Mouse (Mus musculus): ENCODE measurements around the gene Dnm3. TPM values are rescaled to one million over a fixed set of nuclear protein-coding genes. Genes with fewer than 3 reads are reported as not detected.

Dnm3 gene
- polyA plus RNA-seq, 1 experiment from 2014 or later: 21.1 TPM

DNA sequence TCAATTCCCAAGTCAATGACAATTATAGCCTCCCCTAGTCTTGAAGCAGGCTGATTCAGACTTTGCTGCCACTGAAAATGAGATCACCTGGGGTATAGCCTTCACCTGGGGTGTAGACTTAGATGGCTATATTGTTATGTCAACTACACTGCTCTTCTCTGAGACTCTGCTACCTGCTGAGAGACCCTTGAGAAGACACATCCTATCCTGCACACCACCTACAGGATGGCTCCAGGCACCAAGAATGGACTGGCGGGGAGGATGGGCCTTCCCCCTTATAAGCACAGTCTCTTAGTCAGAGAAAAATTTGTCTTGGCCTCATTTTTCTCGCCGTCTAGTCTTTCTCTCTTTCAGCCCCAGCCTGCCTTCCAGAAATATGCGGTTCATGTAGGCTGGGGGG is 123.1 kb downstream of the Dnm3 start:
- H3K4me2 ChIP-seq (replicated peaks): no peak overlapping the region
- 83% methylated on average over 4 of the region's 4 CpGs for WGBS

DNA sequence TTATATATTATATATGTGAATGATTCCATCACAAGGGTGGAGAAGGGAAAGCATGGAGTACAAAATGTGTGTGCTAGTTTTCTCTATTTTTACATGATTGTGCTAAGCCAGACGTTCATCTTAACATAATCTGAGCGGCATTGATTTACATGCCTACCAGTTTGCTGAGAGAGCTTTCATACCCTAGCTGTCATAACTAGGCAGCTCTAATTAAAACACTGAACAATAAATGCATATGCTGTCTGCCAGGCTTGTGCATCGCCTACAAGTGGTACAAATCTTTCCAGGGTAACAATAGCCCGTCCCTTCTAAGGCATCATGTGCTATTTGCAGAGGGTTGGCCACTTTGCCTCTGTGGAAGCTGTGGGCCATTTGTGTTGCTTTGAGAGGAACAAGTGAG is 124.0 kb downstream of the Dnm3 start:
- no peak overlapping the region for H3K9ac ChIP-seq
- H3K36me3 ChIP-seq: no peaks in the 10 kb centered on the region
- H3K9me3 ChIP-seq: no peaks in the 10 kb centered on the region
- WGBS: 86% methylated on average over 4 of the region's 4 CpGs
- no peak overlapping the region for H3K4me2 ChIP-seq (replicated peaks)
- H3K27me3 ChIP-seq: no peaks in the 10 kb centered on the region
- no peak for ATAC-seq (ENCODE audit: insufficient number of reproducible peaks, insufficient read depth, low FRiP score, low TSS enrichment)
- H3K4me1 ChIP-seq: no peaks in the 10 kb centered on the region
- H3K27ac ChIP-seq: no peak overlapping the region
- no peak overlapping the region for H3K4me3 ChIP-seq

More for the DNA sequence above, 123.1 kb downstream of the Dnm3 start:
- ATAC-seq (ENCODE audit: insufficient number of reproducible peaks, insufficient read depth, low FRiP score, low TSS enrichment): no peak
- Histone ChIP-seq H3K27me3 (no peaks in the 10 kb centered on the region), H3K36me3 (no peaks in the 10 kb centered on the region), H3K4me1 (peaks cover 5% of the 10 kb centered on the region), H3K4me3 (no peak overlapping the region), H3K27ac (no peak overlapping the region), H3K9ac (no peak overlapping the region), H3K9me3 (no peaks in the 10 kb centered on the region)

DNA sequence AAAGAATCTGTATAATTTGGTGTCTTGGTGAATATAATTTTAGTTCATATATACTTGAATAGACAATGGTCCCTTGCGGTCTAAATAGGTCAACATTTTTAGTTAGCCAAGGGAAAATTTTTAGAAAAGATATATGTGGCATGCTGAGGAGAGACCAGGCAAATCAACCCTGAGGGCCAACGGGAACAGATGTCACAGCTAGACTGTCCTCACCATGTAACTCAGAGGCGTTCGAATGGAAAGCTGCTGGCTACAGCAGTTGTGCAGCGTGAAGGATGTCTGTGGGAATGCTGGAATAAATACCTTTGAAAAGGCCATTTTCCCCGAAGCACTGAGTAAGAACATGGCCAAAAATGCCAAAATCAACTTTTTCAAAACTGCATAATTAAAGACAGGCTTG is 128.5 kb downstream of the Dnm3 start:
- WGBS: 62% methylated on average over 6 of the region's 6 CpGs
- no peak overlapping the region for H3K4me3 ChIP-seq
- no peak overlapping the region for H3K27ac ChIP-seq
- H3K4me2 ChIP-seq (replicated peaks): no peak overlapping the region
- H3K9ac ChIP-seq: no peak overlapping the region
- ATAC-seq (ENCODE audit: insufficient number of reproducible peaks, insufficient read depth, low FRiP score, low TSS enrichment): no peak
- no peaks in the 10 kb centered on the region for H3K4me1 ChIP-seq
- H3K36me3 ChIP-seq: no peaks in the 10 kb centered on the region
- H3K27me3 ChIP-seq: no peaks in the 10 kb centered on the region
- H3K9me3 ChIP-seq: no peaks in the 10 kb centered on the region

DNA sequence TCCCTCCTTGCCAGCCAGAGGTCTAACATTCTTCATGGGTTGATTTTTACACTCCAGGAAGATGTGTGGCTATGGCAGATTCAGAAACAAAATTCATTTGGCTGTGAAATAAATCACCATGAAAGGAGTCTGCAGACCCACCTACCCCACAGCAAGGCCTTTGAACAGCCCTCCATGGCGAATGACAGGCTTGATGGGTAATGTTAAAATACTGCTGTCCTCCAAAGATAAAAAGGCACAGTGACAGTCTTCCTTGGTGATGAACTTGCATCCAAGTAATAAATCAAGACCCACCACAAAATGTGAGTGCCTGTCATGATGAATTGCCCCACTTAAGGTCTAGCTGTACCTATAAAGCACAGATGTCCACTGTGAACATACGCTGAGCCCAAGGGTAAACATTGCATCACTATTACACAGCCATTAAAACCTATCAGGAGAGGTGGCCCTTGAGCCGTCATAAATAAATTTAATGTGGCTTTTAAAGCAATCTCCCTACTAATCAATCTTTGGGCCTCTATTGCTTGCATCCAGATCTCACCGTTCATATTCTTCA is 131.3 kb downstream of the Dnm3 start:
- Histone ChIP-seq H3K4me2 (replicated peaks) (no peak overlapping the region), H3K9me3 (no peaks in the 10 kb centered on the region), H3K4me1 (no peaks in the 10 kb centered on the region), H3K36me3 (no peaks in the 10 kb centered on the region), H3K4me3 (no peak overlapping the region), H3K27me3 (no peaks in the 10 kb centered on the region), H3K27ac (no peak overlapping the region), H3K9ac (no peak overlapping the region)
- no peak for ATAC-seq (ENCODE audit: insufficient number of reproducible peaks, insufficient read depth, low FRiP score, low TSS enrichment)
- 87% methylated on average over 4 of the region's 4 CpGs for WGBS

DNA sequence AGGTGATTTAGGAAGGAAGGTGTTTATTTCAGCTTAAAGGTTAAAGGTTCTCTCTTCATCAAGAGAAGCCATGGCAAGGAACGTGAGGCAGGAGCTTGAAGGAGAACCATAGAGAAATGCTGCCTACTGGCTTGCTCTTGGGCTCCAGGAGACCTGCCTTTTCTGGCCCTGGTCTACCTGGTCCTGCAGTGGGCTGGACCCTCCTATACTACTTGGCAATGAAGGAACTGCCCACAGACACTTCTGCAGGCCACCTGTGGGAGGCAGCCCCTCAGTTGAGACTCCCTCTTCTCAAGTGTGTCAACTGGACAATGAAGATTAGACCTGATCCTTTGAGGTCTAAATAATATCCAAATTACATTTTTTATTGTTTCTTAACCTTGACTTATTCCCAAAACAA is 140.7 kb downstream of the Dnm3 start:
- WGBS: 91% methylated on average over 1 of the region's 1 CpGs
- Histone ChIP-seq H3K27ac (no peak overlapping the region), H3K9me3 (no peaks in the 10 kb centered on the region), H3K9ac (no peak overlapping the region), H3K36me3 (no peaks in the 10 kb centered on the region), H3K27me3 (no peaks in the 10 kb centered on the region), H3K4me1 (peaks cover 5% of the 10 kb centered on the region; the same call in 1 of the 2 replicates), H3K4me2 (replicated peaks) (no peak overlapping the region), H3K4me3 (no peak overlapping the region)
- no peak for ATAC-seq (ENCODE audit: insufficient number of reproducible peaks, insufficient read depth, low FRiP score, low TSS enrichment)

DNA sequence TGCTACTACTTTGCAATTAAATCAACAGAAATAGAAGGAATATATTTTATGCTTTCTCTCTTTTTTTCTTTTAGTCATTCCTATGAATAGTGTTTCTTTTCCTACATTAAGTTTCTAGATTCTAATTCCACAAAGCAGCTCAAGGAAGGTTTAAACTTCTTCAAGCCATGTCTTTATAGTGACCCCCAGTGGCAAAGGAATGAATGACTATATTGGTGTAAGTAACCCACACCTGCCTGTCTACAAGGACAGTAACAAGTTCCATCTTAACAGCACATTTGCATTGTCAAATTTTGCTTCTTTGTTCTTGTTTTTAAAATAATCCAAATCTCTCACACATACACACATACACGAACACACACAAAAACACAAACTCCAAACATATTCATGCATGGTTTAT is 141.2 kb downstream of the Dnm3 start:
- H3K9ac ChIP-seq: no peak overlapping the region
- H3K36me3 ChIP-seq: no peaks in the 10 kb centered on the region
- H3K4me3 ChIP-seq: no peak overlapping the region
- ATAC-seq (ENCODE audit: insufficient number of reproducible peaks, insufficient read depth, low FRiP score, low TSS enrichment): no peak
- no peak overlapping the region for H3K4me2 ChIP-seq (replicated peaks)
- no peaks in the 10 kb centered on the region for H3K27me3 ChIP-seq
- 27% methylated on average over 1 of the region's 1 CpGs for WGBS
- H3K9me3 ChIP-seq: no peaks in the 10 kb centered on the region
- no peak overlapping the region; the same call in 1 of the 2 replicates for H3K27ac ChIP-seq
- H3K4me1 ChIP-seq: peaks cover 5% of the 10 kb centered on the region; the same call in 1 of the 2 replicates

DNA sequence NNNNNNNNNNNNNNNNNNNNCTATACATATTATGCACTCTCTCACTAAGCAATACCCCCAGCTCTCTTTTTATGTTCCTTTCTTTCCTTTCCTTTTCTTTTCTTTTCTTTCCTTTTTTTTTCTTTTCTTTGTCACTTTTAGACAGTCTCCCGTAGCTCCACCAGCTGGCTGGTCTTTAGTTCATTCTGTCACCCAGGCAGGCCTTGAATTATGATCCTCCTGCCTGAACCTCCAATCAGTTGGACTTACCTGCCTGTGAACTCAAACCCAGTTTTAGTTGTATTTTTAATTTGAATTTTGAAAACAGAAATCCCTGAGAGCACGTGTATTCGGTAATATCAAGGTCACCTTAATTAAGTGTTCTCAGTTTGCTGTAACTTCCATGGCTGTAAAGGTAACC is 141.6 kb downstream of the Dnm3 start:
- no peak overlapping the region for H3K4me3 ChIP-seq
- H3K4me2 ChIP-seq (replicated peaks): no peak overlapping the region
- H3K4me1 ChIP-seq: peaks cover 5% of the 10 kb centered on the region; the same call in 1 of the 2 replicates
- no peak overlapping the region for H3K9ac ChIP-seq
- 43% methylated on average over 3 of the region's 3 CpGs for WGBS
- ATAC-seq (ENCODE audit: insufficient number of reproducible peaks, insufficient read depth, low FRiP score, low TSS enrichment): no peak
- H3K36me3 ChIP-seq: no peaks in the 10 kb centered on the region
- H3K27ac ChIP-seq: peak overlapping the region; percentile 80
- H3K9me3 ChIP-seq: no peaks in the 10 kb centered on the region
- H3K27me3 ChIP-seq: no peaks in the 10 kb centered on the region

DNA sequence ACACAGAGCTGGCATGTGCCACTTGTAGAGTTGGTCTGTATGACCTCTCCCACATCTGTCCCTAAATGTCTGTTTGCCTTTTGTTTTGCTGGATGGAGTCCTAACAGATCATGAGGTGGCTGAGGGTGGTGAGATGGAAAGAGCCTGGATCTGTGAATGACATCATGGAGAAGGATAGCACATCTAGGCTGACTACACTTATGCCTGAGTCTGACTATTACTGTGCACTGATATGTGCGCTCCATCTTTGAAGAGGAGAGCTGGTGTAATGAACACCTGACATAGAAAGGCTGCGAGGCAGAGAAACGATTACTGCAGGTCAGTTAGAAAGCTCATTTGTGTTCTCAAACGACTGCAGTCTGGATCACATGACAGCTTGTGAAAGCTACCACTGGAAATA is 149.2 kb downstream of the Dnm3 start:
- Histone ChIP-seq H3K4me2 (replicated peaks) (no peak overlapping the region), H3K9me3 (no peaks in the 10 kb centered on the region), H3K4me1 (0 out of 2 replicates have a peak, but pooled peaks cover 5% of the 10 kb centered on the region), H3K9ac (no peak overlapping the region), H3K4me3 (no peak overlapping the region), H3K36me3 (no peaks in the 10 kb centered on the region), H3K27ac (no peak overlapping the region), H3K27me3 (no peaks in the 10 kb centered on the region)
- 58% methylated on average over 4 of the region's 4 CpGs for WGBS
- ATAC-seq (ENCODE audit: insufficient number of reproducible peaks, insufficient read depth, low FRiP score, low TSS enrichment): no peak

DNA sequence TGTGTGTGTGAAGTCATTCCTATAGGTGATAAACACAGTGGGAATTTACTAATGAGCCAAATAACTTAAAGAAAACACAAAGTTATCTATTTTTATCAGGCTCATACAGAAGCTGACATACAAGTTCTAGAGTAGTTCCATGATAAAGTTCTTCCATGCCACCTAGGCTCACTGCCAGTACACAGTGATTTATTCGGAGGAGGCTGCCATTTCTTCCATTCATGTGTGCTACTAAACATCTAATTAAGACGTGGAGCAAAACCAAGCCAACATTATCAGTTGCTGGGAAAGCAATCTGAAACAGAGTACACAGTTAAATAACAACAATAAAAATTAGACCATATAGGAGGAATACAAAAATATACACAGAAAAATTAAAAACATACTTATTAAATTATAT is 150.2 kb downstream of the Dnm3 start:
- H3K4me3 ChIP-seq: no peak overlapping the region
- H3K27ac ChIP-seq: no peak overlapping the region
- H3K27me3 ChIP-seq: no peaks in the 10 kb centered on the region
- H3K36me3 ChIP-seq: no peaks in the 10 kb centered on the region
- no peaks in the 10 kb centered on the region for H3K9me3 ChIP-seq
- no peak overlapping the region for H3K4me2 ChIP-seq (replicated peaks)
- WGBS: 80% methylated on average over 2 of the region's 2 CpGs
- H3K4me1 ChIP-seq: 0 out of 2 replicates have a peak, but pooled peaks cover 5% of the 10 kb centered on the region
- H3K9ac ChIP-seq: no peak overlapping the region
- ATAC-seq (ENCODE audit: insufficient number of reproducible peaks, insufficient read depth, low FRiP score, low TSS enrichment): no peak

DNA sequence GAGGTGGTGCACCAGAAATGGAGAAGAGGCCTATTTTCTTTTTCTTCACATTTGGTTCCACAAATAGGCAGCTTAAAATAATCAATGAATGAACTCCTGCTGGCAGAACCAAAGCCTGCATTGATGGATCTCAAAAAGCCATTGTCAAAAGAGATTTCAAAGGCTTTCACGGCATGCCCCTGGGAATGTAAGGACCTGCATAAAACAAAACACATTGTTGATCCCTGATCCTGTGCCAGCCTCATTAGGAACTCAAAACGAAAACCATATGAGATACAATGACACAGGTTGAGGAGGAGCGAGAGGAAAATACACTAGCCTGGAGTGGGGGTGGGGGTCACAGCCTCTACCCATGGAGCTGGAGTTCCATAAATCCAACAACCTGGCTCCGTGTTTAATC is 153.4 kb downstream of the Dnm3 start:
- H3K9ac ChIP-seq: no peak overlapping the region
- H3K9me3 ChIP-seq: no peaks in the 10 kb centered on the region
- H3K4me3 ChIP-seq: no peak overlapping the region
- H3K36me3 ChIP-seq: no peaks in the 10 kb centered on the region
- peak overlapping the region; percentile 36; the same call in 1 of the 2 replicates for H3K27ac ChIP-seq
- no peak overlapping the region for H3K4me2 ChIP-seq (replicated peaks)
- H3K27me3 ChIP-seq: no peaks in the 10 kb centered on the region
- no peak for ATAC-seq (ENCODE audit: insufficient number of reproducible peaks, insufficient read depth, low FRiP score, low TSS enrichment)
- 16% methylated on average over 4 of the region's 4 CpGs for WGBS
- H3K4me1 ChIP-seq: 0 out of 2 replicates have a peak, but pooled peaks cover 9% of the 10 kb centered on the region

DNA sequence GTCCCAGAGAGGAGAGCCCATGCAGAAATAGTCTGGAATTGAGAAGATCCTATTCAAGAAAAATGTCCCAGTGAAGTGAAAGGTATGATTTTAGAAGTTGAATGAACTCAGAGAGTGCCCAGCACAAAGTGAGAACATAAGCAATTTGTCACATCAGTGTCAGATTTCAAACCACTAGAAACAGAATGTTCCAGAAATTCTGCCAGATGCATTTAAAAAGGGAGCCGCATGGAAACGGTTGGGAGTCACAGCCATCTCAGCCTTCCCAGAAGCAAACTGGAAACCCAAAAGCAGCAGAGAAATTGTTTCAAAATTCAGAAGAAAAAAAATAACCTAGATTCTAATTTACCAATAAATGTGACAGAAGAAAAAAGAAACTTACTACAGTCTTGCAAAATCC is 154.7 kb downstream of the Dnm3 start:
- H3K9ac ChIP-seq: no peak overlapping the region
- H3K4me1 ChIP-seq: 0 out of 2 replicates have a peak, but pooled peaks cover 9% of the 10 kb centered on the region
- H3K27me3 ChIP-seq: no peaks in the 10 kb centered on the region
- WGBS: 28% methylated on average over 2 of the region's 2 CpGs
- H3K36me3 ChIP-seq: no peaks in the 10 kb centered on the region
- H3K4me2 ChIP-seq (replicated peaks): no peak overlapping the region
- H3K4me3 ChIP-seq: no peak overlapping the region
- H3K27ac ChIP-seq: peak overlapping the region; percentile 41; the same call in 1 of the 2 replicates
- ATAC-seq (ENCODE audit: insufficient number of reproducible peaks, insufficient read depth, low FRiP score, low TSS enrichment): no peak
- H3K9me3 ChIP-seq: no peaks in the 10 kb centered on the region

DNA sequence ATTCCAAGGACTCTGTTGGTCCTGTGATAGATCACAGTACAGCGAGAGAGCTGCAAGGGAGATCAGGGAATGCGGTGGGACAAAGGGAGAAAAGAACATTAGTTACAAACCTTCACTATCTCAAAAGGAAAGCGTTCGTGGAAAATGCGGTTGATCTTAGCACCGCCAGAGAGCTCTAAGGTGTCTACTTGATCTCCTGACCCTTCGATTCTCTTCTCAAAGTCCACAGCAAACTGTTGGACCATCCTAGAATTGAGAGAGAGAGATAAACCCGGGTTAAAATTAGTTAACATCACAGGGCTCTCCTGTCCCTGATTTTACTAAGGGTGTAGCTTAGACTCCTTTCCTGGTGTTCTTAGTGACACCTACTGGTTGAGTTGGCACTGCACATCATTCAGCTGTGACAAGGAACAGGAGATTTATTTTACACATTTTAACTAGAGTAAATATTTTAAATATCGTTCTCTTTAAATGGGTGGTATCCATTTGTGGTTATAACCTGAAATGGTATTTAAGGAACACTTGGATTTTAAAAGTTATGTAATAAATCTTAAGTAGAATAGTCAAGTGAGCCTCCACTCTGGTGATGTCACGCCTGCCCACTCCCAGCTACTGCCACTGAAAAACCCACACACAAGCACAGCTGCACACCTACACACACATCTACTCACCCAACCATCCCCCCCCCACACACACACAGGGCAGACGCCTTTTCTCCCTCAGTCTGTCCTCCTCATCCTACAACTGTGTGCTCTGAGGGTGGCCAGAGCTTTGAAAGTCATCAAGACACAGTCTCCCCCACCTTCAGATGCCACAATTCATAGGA is 164.2 kb downstream of the Dnm3 start:
- WGBS: 38% methylated on average over 11 of the region's 11 CpGs
- H3K27me3 ChIP-seq: no peaks in the 10 kb centered on the region
- H3K4me2 ChIP-seq (replicated peaks): peak overlapping the region; percentile 27
- H3K4me3 ChIP-seq: no peak overlapping the region
- ATAC-seq (ENCODE audit: insufficient number of reproducible peaks, insufficient read depth, low FRiP score, low TSS enrichment): no peak
- H3K4me1 ChIP-seq: peaks cover 16% of the 10 kb centered on the region
- H3K36me3 ChIP-seq: no peaks in the 10 kb centered on the region
- 0 out of 2 replicates have a peak overlapping the region, but pooled peaks have one; percentile 15 for H3K9ac ChIP-seq
- H3K9me3 ChIP-seq: no peaks in the 10 kb centered on the region
- H3K27ac ChIP-seq: peak overlapping the region; percentile 81

Measured in embryonic facial prominence, embryonic 12.5 days (tissue).